Mouse (Mus musculus) heart, embryonic 13.5 days (tissue): ENCODE measurements around the gene Chaf1a. TPM values are rescaled to one million over a fixed set of nuclear protein-coding genes. Genes with fewer than 3 reads are reported as not detected.

Experiments
- ATAC-seq: fragments of 200-750 bp; cut with Nextera tagmentation; 2 replicates; pipeline ENCODE4 v1.8.0; 2017; ENCODE audit warnings: moderate TSS enrichment; ENCODE audit not compliant: insufficient number of reproducible peaks, low FRiP score, low TSS enrichment; ENCODE audit errors: extremely low read depth
- H3K27ac ChIP-seq: fragments of 300-500 bp; sonication (generic); replicated peaks from 2 replicates; pipeline ENCODE4 v1.5.1; 2015; ENCODE audit warnings: moderate library complexity, mild to moderate bottlenecking, inconsistent platforms
- H3K27me3 ChIP-seq: fragments of 300-500 bp; sonication (generic); replicated peaks from 2 replicates; pipeline ENCODE4 v1.6.1; 2015; ENCODE audit warnings: mild to moderate bottlenecking, inconsistent platforms
- H3K36me3 ChIP-seq: fragments of 300-500 bp; sonication (generic); 2 replicates; pipeline ENCODE4 v1.6.1; 2015; ENCODE audit warnings: mild to moderate bottlenecking, inconsistent platforms
- H3K4me1 ChIP-seq: fragments of 300-500 bp; sonication (generic); 2 replicates; pipeline ENCODE4 v1.6.1; 2015; ENCODE audit warnings: inconsistent platforms
- H3K4me2 ChIP-seq: fragments of 300-500 bp; sonication (generic); 2 replicates; pipeline ENCODE4 v1.6.1; 2015; ENCODE audit warnings: inconsistent platforms, mild to moderate bottlenecking, moderate library complexity
- H3K4me3 ChIP-seq: fragments of 300-500 bp; sonication (generic); 2 replicates; pipeline ENCODE4 v1.5.1; 2015; ENCODE audit warnings: moderate library complexity, mild to moderate bottlenecking, inconsistent platforms
- H3K9ac ChIP-seq: fragments of 300-500 bp; sonication (generic); 2 replicates; pipeline ENCODE4 v1.6.1; 2015; ENCODE audit warnings: inconsistent platforms, mild to moderate bottlenecking, moderate library complexity
- H3K9me3 ChIP-seq: fragments of 300-500 bp; sonication (generic); 2 replicates; pipeline ENCODE4 v1.6.1; 2016; ENCODE audit warnings: inconsistent platforms
- WGBS: fragments of 180-500 bp; shearing (Covaris S2); methylation state at CpG from one replicate; pipeline ENCODE4 v1.1.7; 2015; ENCODE audit warnings: mixed read lengths; 5-methylcytosine and 5-hydroxymethylcytosine counted together
- polyA plus RNA-seq: library from polyadenylated mRNA; unstranded; fragments of >200 nt; fragmentation: Nextera tagmentation; extraction: Ambion mirVana; gene quantifications from 2 replicates; pipeline ENCODE4 v1.2.1, GENCODE M21; 2015

Chaf1a gene
- polyA plus RNA-seq, 1 experiment from 2014 or later, result 14.1 TPM

- no peaks in the 10 kb centered on the region for H3K27me3 ChIP-seq
- no peaks in the 10 kb centered on the region for H3K9me3 ChIP-seq
- H3K4me1 ChIP-seq, result peaks cover 79% of the 10 kb centered on the region
- ATAC-seq, result no peak
- H3K4me2 ChIP-seq, result no peak overlapping the region
- 92% methylated on average over 7 of the region's 7 CpGs for WGBS
- peak overlapping the region; percentile 59 for H3K9ac ChIP-seq
- no peak overlapping the region for H3K4me3 ChIP-seq
- H3K36me3 ChIP-seq, result peaks cover 48% of the 10 kb centered on the region
- peak overlapping the region; percentile 32; the same call in 1 of the 2 replicates for H3K27ac ChIP-seq
These were observed 8.8 kb upstream of the Chaf1a start for GRCm38 (mm10) chr17:56031431-56031830.

- Histone ChIP-seq H3K27ac (no peak overlapping the region), H3K36me3 (peaks cover 48% of the 10 kb centered on the region), H3K4me2 (no peak overlapping the region), H3K9me3 (no peaks in the 10 kb centered on the region), H3K27me3 (no peaks in the 10 kb centered on the region), H3K4me3 (no peak overlapping the region), H3K9ac (peak overlapping the region; percentile 50; the same call in 1 of the 2 replicates), H3K4me1 (peaks cover 74% of the 10 kb centered on the region)
- 86% methylated on average over 6 of the region's 6 CpGs for WGBS
- no peak for ATAC-seq
These were observed 8.0 kb upstream of the Chaf1a start for GRCm38 (mm10) chr17:56032127-56032733.

GRCm38 (mm10) chr17:56032831-56033230 lies 7.4 kb upstream of the Chaf1a start:
- Histone ChIP-seq H3K27me3 (no peaks in the 10 kb centered on the region), H3K4me2 (no peak overlapping the region), H3K4me3 (no peak overlapping the region), H3K9ac (peak overlapping the region; percentile 50), H3K4me1 (peaks cover 68% of the 10 kb centered on the region), H3K36me3 (peaks cover 48% of the 10 kb centered on the region), H3K9me3 (no peaks in the 10 kb centered on the region), H3K27ac (no peak overlapping the region)
- 68% methylated on average over 7 of the region's 7 CpGs for WGBS
- ATAC-seq, result no peak

GRCm38 (mm10) chr17:56034040-56034725 lies 6.1 kb upstream of the Chaf1a start:
- Histone ChIP-seq H3K4me2 (no peak overlapping the region), H3K27ac (no peak overlapping the region), H3K36me3 (peaks cover 38% of the 10 kb centered on the region), H3K4me1 (peaks cover 58% of the 10 kb centered on the region), H3K9ac (peak overlapping the region; percentile 95), H3K9me3 (no peaks in the 10 kb centered on the region), H3K27me3 (no peaks in the 10 kb centered on the region), H3K4me3 (no peak overlapping the region)
- no peak for ATAC-seq
- WGBS, result 76% methylated on average over 7 of the region's 7 CpGs

- Histone ChIP-seq H3K9me3 (no peaks in the 10 kb centered on the region), H3K4me3 (peak overlapping the region; percentile 76), H3K27ac (no peak overlapping the region), H3K4me2 (peak overlapping the region; percentile 82), H3K4me1 (peaks cover 58% of the 10 kb centered on the region), H3K9ac (peak overlapping the region; percentile 95), H3K27me3 (no peaks in the 10 kb centered on the region), H3K36me3 (peaks cover 33% of the 10 kb centered on the region)
- no peak for ATAC-seq
- 79% methylated on average over 6 of the region's 6 CpGs for WGBS
These were observed 5.5 kb upstream of the Chaf1a start for GRCm38 (mm10) chr17:56034726-56035100.

GRCm38 (mm10) chr17:56035216-56035615 lies 5.0 kb upstream of the Chaf1a start:
- Histone ChIP-seq H3K4me2 (peak overlapping the region; percentile 82), H3K27ac (no peak overlapping the region; the same call in 1 of the 2 replicates), H3K4me3 (peak overlapping the region; percentile 76), H3K9me3 (no peaks in the 10 kb centered on the region), H3K9ac (peak overlapping the region; percentile 95), H3K27me3 (no peaks in the 10 kb centered on the region), H3K4me1 (peaks cover 56% of the 10 kb centered on the region), H3K36me3 (peaks cover 32% of the 10 kb centered on the region)
- WGBS, result 71% methylated on average over 4 of the region's 4 CpGs
- no peak for ATAC-seq

- H3K4me2 ChIP-seq, result peak within 1 kb of the TSS; percentile 82
- no peaks in the 10 kb centered on the region for H3K27me3 ChIP-seq
- ATAC-seq, result peak; percentile 90
- WGBS, result under 1% methylated on average over 73 of the region's 74 CpGs
- H3K9ac ChIP-seq, result peak within 1 kb of the TSS; percentile 95
- peak within 1 kb of the TSS; percentile 76 for H3K4me3 ChIP-seq
- no peaks in the 10 kb centered on the region for H3K9me3 ChIP-seq
- peaks cover 53% of the 10 kb centered on the region for H3K4me1 ChIP-seq
- peaks cover 23% of the 10 kb centered on the region for H3K36me3 ChIP-seq
- H3K27ac ChIP-seq, result peak within 1 kb of the TSS; percentile 86
These were observed 3.9 kb upstream of the Chaf1a start, which contains the start of gene Sh3gl1 for GRCm38 (mm10) chr17:56036176-56036900. TSS of gene Sh3gl1 (minus strand) at chr17:56036635.

- Histone ChIP-seq H3K9me3 (no peaks in the 10 kb centered on the region), H3K4me2 (peak overlapping the region; percentile 64), H3K4me1 (peaks cover 55% of the 10 kb centered on the region), H3K27me3 (no peaks in the 10 kb centered on the region), H3K9ac (peak overlapping the region; percentile 69), H3K4me3 (peak overlapping the region; percentile 76), H3K27ac (0 out of 2 replicates have a peak overlapping the region, but pooled peaks have one; percentile 8), H3K36me3 (peaks cover 21% of the 10 kb centered on the region)
- no peak for ATAC-seq
- WGBS, result 34% methylated on average over 13 of the region's 13 CpGs
These were observed 3.3 kb upstream of the Chaf1a start for GRCm38 (mm10) chr17:56036901-56037287.

GRCm38 (mm10) chr17:56038583-56039261 lies 1.5 kb upstream of the Chaf1a start:
- 85% methylated on average over 8 of the region's 8 CpGs for WGBS
- no peak overlapping the region for H3K4me2 ChIP-seq
- peaks cover 40% of the 10 kb centered on the region for H3K4me1 ChIP-seq
- no peaks in the 10 kb centered on the region for H3K9me3 ChIP-seq
- no peak for ATAC-seq
- no peaks in the 10 kb centered on the region for H3K27me3 ChIP-seq
- H3K9ac ChIP-seq, result 0 out of 2 replicates have a peak overlapping the region, but pooled peaks have one; percentile 47
- H3K27ac ChIP-seq, result no peak overlapping the region
- H3K36me3 ChIP-seq, result peaks cover 18% of the 10 kb centered on the region
- no peak overlapping the region for H3K4me3 ChIP-seq

- no peaks in the 10 kb centered on the region for H3K27me3 ChIP-seq
- WGBS, result 74% methylated on average over 4 of the region's 4 CpGs
- H3K4me1 ChIP-seq, result peaks cover 34% of the 10 kb centered on the region
- peak overlapping the region; percentile 88 for H3K4me3 ChIP-seq
- 0 out of 2 replicates have a peak overlapping the region, but pooled peaks have one; percentile 56 for H3K27ac ChIP-seq
- no peak for ATAC-seq
- no peaks in the 10 kb centered on the region for H3K9me3 ChIP-seq
- H3K9ac ChIP-seq, result peak overlapping the region; percentile 95
- peaks cover 18% of the 10 kb centered on the region for H3K36me3 ChIP-seq
- H3K4me2 ChIP-seq, result peak overlapping the region; percentile 93
These were observed 894 bp upstream of the Chaf1a start for GRCm38 (mm10) chr17:56039345-56039744.

GRCm38 (mm10) chr17:56040857-56041163 lies 571 bp downstream of the Chaf1a start:
- H3K27ac ChIP-seq, result peak overlapping the region; percentile 87
- H3K4me1 ChIP-seq, result peaks cover 20% of the 10 kb centered on the region
- no peaks in the 10 kb centered on the region for H3K9me3 ChIP-seq
- no peak for ATAC-seq
- H3K36me3 ChIP-seq, result peaks cover 27% of the 10 kb centered on the region
- WGBS, result 1% methylated on average over 12 of the region's 12 CpGs
- H3K27me3 ChIP-seq, result no peaks in the 10 kb centered on the region
- peak overlapping the region; percentile 95 for H3K9ac ChIP-seq
- peak overlapping the region; percentile 88 for H3K4me3 ChIP-seq
- H3K4me2 ChIP-seq, result peak overlapping the region; percentile 93
